Mouse (Mus musculus) stomach, postnatal 0 days (tissue): ENCODE results near the gene Aven. TPM values are rescaled to one million over a fixed set of nuclear protein-coding genes. Genes with fewer than 3 reads are reported as not detected.
A peak's percentile ranks its signal among the peaks of the same experiment; 100 is the strongest.

Experiments used
- ATAC-seq: fragments of 200-750 bp; cut with Nextera tagmentation; 2 replicates; pipeline ENCODE4 v1.8.0; 2017; ENCODE audit not compliant: low FRiP score, low TSS enrichment
- DNase-seq: peaks from one replicate; pipeline ENCODE4 v3.0.0-alpha.2; 2016; ENCODE audit warnings: low spot score
- H3K27ac ChIP-seq: fragments of 300-500 bp; sonication (generic); replicated peaks from 2 replicates; pipeline ENCODE4 v1.5.1; 2014; ENCODE audit warnings: mild to moderate bottlenecking, control low read depth
- H3K27me3 ChIP-seq: fragments of 300-500 bp; sonication (generic); 2 replicates; pipeline ENCODE4 v1.6.1; 2014; ENCODE audit warnings: low read length; ENCODE audit not compliant: control insufficient read depth, insufficient read depth
- H3K36me3 ChIP-seq: fragments of 300-500 bp; sonication (generic); 2 replicates; pipeline ENCODE4 v1.6.1; 2014; ENCODE audit warnings: low read length, mixed read lengths; ENCODE audit not compliant: control insufficient read depth, insufficient read depth
- H3K4me1 ChIP-seq: fragments of 300-500 bp; sonication (generic); replicated peaks from 2 replicates; pipeline ENCODE4 v1.6.1; 2014; ENCODE audit warnings: antibody characterized with exemption; ENCODE audit not compliant: control insufficient read depth, insufficient read depth
- H3K4me2 ChIP-seq: fragments of 300-500 bp; sonication (generic); replicated peaks from 2 replicates; pipeline ENCODE4 v1.6.1; 2014; ENCODE audit warnings: low read depth, mild to moderate bottlenecking, control low read depth, moderate library complexity
- H3K4me3 ChIP-seq: fragments of 300-500 bp; sonication (generic); 2 replicates; pipeline ENCODE4 v1.5.1; 2014; ENCODE audit warnings: low read depth, low read length, control low read depth
- H3K9ac ChIP-seq: fragments of 300-500 bp; sonication (generic); 2 replicates; pipeline ENCODE4 v1.6.1; 2014; ENCODE audit warnings: mild to moderate bottlenecking, low read length, control low read depth, mixed read lengths
- H3K9me3 ChIP-seq: fragments of 300-500 bp; sonication (generic); 2 replicates; pipeline ENCODE4 v1.6.1; 2016; ENCODE audit warnings: low read length; ENCODE audit not compliant: control insufficient read depth
- CTCF ChIP-seq: IDR thresholded peaks from 2 replicates; pipeline ENCODE4 v1.5.1; 2016; ENCODE audit warnings: antibody characterized with exemption, low read depth, mild to moderate bottlenecking, moderate library complexity
- EP300 ChIP-seq: optimal IDR thresholded peaks from 2 replicates; pipeline ENCODE3; 2016; ENCODE audit warnings: antibody characterized with exemption
- WGBS: fragments of 180-500 bp; shearing (Covaris S2); extraction: QIAGEN DNeasy Blood & Tissue Kit; methylation state at CpG from one replicate; pipeline ENCODE4 v1.1.7; 2014; 5-methylcytosine and 5-hydroxymethylcytosine counted together
- polyA plus RNA-seq: library from polyadenylated mRNA; unstranded; fragments of >200 nt; fragmentation: Nextera tagmentation; extraction: Ambion mirVana; gene quantifications from 2 replicates; pipeline ENCODE4 v1.2.1, GENCODE M21; 2015

Aven gene
- polyA plus RNA-seq, 1 experiment from 2014 or later = 3.6 TPM

DNA sequence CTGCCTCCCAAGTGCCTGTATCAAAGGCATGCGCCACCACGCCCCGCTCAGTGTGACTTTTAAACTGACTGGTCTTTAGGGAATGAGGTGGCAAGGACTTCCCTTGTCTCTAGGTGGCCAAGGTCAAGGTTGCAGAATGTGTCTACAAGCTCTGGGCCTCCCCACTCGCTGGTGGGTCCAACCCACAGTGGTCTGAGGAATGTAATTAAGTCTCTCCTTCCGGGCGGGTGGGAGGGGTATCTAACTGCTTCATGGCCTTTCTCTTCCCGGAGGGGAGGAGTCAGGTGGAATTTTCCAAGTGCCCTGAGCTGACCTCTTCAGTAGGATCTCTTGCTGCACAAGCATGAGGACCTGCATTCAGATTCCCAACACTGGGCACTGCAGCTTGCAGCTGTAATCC, 5.1 kb downstream of the Aven start:
- no peak for ATAC-seq
- 73% methylated on average over 7 of the region's 7 CpGs for WGBS
- Histone ChIP-seq H3K4me3 (no peak overlapping the region), H3K36me3 (no peaks in the 10 kb centered on the region), H3K27ac (no peak overlapping the region), H3K27me3 (no peaks in the 10 kb centered on the region), H3K4me1 (0 out of 2 replicates have a peak, but pooled peaks cover 2% of the 10 kb centered on the region), H3K9me3 (no peaks in the 10 kb centered on the region), H3K4me2 (no peak overlapping the region), H3K9ac (no peak overlapping the region)
- no peak for TF ChIP-seq CTCF
- no peak for TF ChIP-seq EP300
- no peak for DNase-seq

DNA sequence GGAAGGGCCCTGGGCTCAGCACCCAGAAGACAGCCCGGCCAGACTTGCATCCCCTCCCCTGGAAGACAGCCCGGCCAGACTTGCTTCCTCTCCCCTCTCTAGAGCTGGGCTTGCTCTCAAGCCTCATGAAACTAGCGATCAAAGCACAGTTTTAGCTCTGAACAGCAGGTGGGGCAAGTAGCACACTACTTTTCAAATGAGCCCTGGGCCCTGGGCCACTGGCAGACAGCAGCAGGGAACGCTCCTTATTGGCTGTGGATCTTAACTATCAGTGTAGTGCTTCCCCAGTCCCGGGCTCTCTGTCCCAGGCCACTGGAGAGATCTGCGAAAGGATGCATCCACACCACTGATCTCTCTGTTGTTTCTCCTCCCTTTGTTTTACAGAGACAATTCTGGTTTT, 8.4 kb downstream of the Aven start:
- DNase-seq = peak; percentile 78
- peak; percentile 89 for ATAC-seq
- Histone ChIP-seq H3K9ac (no peak overlapping the region), H3K36me3 (no peaks in the 10 kb centered on the region), H3K4me3 (no peak overlapping the region), H3K9me3 (no peaks in the 10 kb centered on the region), H3K4me1 (no peaks in the 10 kb centered on the region), H3K27ac (no peak overlapping the region), H3K4me2 (no peak overlapping the region), H3K27me3 (no peaks in the 10 kb centered on the region)
- WGBS = 6% methylated on average over 6 of the region's 6 CpGs
- TF ChIP-seq EP300 = no peak
- peak; percentile 89 for TF ChIP-seq CTCF

DNA sequence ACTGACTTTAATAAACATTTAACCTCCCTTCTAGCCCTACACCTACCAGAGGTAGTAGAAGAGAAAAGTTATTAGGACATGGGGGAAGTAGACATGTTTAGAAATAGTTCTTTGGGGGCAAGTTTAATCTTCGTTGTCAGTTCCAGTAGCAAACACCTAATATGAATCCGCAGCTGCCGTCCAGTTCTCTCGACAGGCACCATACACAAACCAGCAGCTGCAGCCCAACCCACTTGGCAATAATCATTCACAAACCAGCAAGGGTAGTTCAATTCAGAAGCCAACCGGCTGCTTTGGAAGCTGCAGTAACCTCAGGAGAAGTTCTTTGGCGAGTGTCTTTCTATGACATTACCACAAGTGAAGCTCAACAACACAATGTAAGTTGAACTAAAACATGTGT, 11.2 kb downstream of the Aven start:
- H3K27ac ChIP-seq = no peak overlapping the region
- 75% methylated on average over 6 of the region's 6 CpGs for WGBS
- TF ChIP-seq CTCF = no peak
- no peak for TF ChIP-seq EP300
- no peak overlapping the region for H3K4me2 ChIP-seq
- H3K9me3 ChIP-seq = no peaks in the 10 kb centered on the region
- no peaks in the 10 kb centered on the region for H3K36me3 ChIP-seq
- H3K4me3 ChIP-seq = no peak overlapping the region
- H3K9ac ChIP-seq = no peak overlapping the region
- H3K27me3 ChIP-seq = no peaks in the 10 kb centered on the region
- no peaks in the 10 kb centered on the region for H3K4me1 ChIP-seq
- no peak for ATAC-seq
- DNase-seq = no peak

DNA sequence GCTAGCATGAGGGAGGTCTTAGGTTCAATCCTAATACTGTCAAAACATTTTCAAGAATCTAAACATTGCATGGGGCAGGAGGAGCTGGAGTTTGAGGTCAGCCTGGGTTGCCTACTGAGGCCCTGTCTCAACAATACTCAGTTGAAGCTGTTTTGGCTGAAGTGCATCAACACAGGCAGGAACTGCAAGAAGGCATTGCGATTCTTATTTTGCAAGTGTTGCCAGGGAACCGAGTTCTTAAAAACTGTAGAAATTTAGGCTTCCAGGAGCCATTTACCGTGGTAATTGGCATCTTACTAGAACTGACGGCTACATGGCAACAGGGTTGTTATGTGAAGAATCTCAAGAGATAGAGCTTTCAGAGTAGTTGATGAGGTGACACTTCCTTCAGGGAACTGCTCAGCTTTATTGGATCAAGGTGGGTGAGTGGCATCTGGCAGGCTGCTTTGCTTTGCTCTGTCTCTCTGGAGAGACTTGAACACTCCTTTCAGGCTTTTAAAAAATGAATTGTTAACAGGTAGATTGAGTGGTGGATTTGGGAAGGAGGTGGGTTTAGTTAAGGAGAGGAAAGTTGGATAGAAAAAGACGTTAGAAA, 14.2 kb downstream of the Aven start:
- Histone ChIP-seq H3K9ac (no peak overlapping the region), H3K27me3 (no peaks in the 10 kb centered on the region), H3K4me2 (no peak overlapping the region), H3K4me1 (no peaks in the 10 kb centered on the region), H3K27ac (no peak overlapping the region), H3K4me3 (no peak overlapping the region), H3K36me3 (no peaks in the 10 kb centered on the region), H3K9me3 (no peaks in the 10 kb centered on the region)
- TF ChIP-seq EP300 = no peak
- no peak for TF ChIP-seq CTCF
- 85% methylated on average over 5 of the region's 5 CpGs for WGBS
- DNase-seq (no peak), ATAC-seq (no peak)

DNA sequence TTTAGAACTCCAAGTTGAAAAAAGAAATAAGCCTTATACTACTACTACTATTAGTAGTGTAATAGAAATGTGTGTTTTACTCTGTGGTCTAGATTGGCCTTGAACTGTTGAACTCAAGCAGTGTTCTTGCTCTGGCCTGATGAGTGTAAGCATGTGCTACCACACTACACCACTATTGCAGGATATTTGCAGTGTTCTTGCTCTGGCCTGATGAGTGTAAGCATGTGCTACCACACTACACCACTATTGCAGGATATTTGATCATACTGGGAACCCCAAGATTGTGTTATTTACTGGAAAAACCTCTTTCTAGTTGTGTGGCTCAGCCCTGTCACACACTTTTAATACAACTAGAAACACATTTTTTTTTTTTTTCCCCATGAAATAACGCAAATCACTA, 14.7 kb downstream of the Aven start:
- Histone ChIP-seq H3K27me3 (no peaks in the 10 kb centered on the region), H3K27ac (no peak overlapping the region), H3K4me2 (no peak overlapping the region), H3K9ac (no peak overlapping the region), H3K4me1 (no peaks in the 10 kb centered on the region), H3K36me3 (no peaks in the 10 kb centered on the region), H3K9me3 (no peaks in the 10 kb centered on the region), H3K4me3 (no peak overlapping the region)
- no peak for ATAC-seq
- DNase-seq = no peak
- WGBS = 95% methylated on average over 1 of the region's 1 CpGs
- TF ChIP-seq EP300 (no peak), CTCF (no peak)

DNA sequence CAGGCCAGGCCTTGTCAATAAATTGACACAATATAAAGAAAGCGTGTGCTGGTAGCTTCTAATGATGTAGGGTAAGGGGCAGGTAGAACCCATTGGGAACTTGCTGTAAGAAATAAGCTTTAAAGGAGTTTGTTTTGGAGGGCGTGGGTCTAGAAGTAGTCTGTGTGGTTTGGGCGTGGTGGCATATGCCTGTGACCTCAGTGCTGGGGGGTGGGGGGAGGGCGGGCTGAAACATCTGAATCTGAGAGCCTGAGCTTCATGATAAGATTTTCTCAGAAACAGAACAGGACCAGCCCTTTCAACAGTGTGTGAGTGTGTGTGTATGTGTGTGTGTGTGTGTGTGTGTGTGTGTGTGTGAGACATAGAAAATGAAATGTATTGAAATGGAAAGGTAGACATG, 17.4 kb downstream of the Aven start:
- Histone ChIP-seq H3K4me3 (no peak overlapping the region), H3K9ac (no peak overlapping the region)
- DNase-seq = peak; percentile 77

More for the DNA sequence above, 17.4 kb downstream of the Aven start:
- 56% methylated on average over 4 of the region's 4 CpGs for WGBS
- peak; percentile 97 for ATAC-seq
- no peak for TF ChIP-seq CTCF
- no peak for TF ChIP-seq EP300
- Histone ChIP-seq H3K9me3 (no peaks in the 10 kb centered on the region), H3K4me1 (no peaks in the 10 kb centered on the region), H3K27me3 (no peaks in the 10 kb centered on the region), H3K27ac (no peak overlapping the region), H3K36me3 (no peaks in the 10 kb centered on the region), H3K4me2 (no peak overlapping the region)
